Mouse (Mus musculus): ENCODE measurements around the gene Il12a. TPM values are rescaled to one million over a fixed set of nuclear protein-coding genes. Genes with fewer than 3 reads are reported as not detected.
A peak's percentile ranks its signal among the peaks of the same experiment; 100 is the strongest.
"Not testable (repeated sequence)": the region's sequence is repeated elsewhere in the genome, so short reads cannot be mapped to it uniquely, and the experiment has no call there.

Il12a gene
- polyA plus RNA-seq, 1 experiment from 2014 or later = not detected

DNA sequence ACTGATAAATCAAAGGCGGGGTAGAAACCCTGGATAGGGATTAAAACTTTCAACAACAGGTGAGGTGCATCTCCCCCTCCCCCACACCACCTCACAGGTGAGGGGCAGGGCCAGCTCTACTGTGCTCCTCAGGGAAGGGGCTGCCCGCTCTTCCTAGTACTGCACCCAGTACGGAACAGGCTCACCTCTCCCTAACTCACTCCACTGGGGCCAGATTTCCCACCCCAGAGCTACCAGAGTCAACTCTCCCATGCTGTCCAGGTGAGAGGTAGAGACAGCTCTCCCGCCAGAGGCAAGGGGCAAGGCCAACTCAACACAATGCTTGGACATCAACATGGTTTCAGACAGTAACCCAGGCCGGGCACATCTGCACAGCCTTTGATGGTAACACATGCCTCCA, 21.1 kb downstream of the Il12a start:
- no peak for ATAC-seq (ENCODE audit: low FRiP score)
- Histone ChIP-seq H3K27me3 (0 out of 2 replicates have a peak, but pooled peaks cover 2% of the 10 kb centered on the region), H3K9me3 (no peaks in the 10 kb centered on the region), H3K9ac (no peak overlapping the region), H3K4me3 (no peak overlapping the region), H3K4me2 (no peak overlapping the region), H3K4me1 (replicated peaks) (no peaks in the 10 kb centered on the region; the same call in 1 of the 2 replicates), H3K27ac (no peak overlapping the region), H3K36me3 (no peaks in the 10 kb centered on the region)
- 86% methylated on average over 5 of the region's 5 CpGs for WGBS

DNA sequence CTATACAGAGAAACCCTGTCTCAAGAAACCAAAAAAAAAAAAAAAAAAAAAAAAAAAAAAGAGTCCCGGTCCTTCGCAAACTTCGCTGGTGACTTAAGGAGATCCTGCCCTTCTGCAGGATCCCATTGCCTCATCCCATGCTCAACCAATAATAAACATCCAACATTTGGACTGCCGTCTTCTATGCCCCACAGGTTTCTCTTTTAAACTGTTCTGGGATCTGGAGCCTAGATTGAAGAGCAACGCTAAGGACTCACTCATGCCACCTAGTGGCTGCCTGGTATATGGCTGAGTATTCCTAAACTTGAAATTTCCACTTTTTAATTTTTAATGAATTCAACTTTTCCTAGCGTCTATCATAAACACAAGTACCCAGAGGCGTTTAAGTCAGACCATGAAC, 23.1 kb downstream of the Il12a start:
- Histone ChIP-seq H3K4me3 (no peak overlapping the region), H3K4me1 (replicated peaks) (no peaks in the 10 kb centered on the region; the same call in 1 of the 2 replicates), H3K27me3 (0 out of 2 replicates have a peak, but pooled peaks cover 2% of the 10 kb centered on the region), H3K4me2 (no peak overlapping the region; the same call in 1 of the 2 replicates), H3K9ac (no peak overlapping the region), H3K36me3 (no peaks in the 10 kb centered on the region), H3K9me3 (no peaks in the 10 kb centered on the region), H3K27ac (no peak overlapping the region)
- WGBS = 16% methylated on average over 7 of the region's 7 CpGs
- ATAC-seq (ENCODE audit: low FRiP score) = no peak

- not testable (repeated sequence) for H3K9me3 ChIP-seq; ATAC-seq (ENCODE audit: low FRiP score); H3K4me1 ChIP-seq (replicated peaks); H3K4me3 ChIP-seq; H3K9ac ChIP-seq; H3K36me3 ChIP-seq; H3K4me2 ChIP-seq; H3K27ac ChIP-seq; H3K27me3 ChIP-seq
- WGBS = 35% methylated on average over 5 of the region's 5 CpGs
These were observed 26.9 kb downstream of the Il12a start for GRCm38 (mm10) chr3:68717346-68717745.

DNA sequence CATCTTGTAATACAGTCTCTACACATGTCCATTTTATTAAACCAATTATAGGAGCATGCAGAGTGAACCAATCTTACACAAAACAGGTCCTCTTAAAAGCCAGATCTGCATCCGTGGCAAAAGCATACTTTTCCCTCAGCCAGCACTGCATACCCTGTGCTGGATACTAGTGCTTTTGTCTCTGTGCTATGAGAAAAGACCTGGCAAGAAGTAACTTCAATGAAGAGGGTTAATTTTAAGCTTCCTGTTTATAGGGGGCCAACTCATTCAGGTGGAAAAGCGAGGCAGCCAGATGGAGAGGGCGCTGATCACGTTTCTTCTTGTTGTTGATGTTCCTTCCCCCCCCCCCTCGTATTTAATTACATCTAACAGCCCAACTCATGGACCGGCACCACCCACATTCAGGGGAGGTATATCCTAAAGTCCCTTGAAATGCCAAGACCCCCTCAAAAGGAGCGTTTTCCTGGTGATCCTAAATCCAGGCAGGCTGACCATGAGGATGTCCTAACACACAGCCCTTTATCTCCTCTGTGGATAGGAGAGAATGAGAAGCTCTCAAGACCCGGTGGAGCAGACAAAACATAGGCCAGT, 28.9 kb downstream of the Il12a start:
- no peak for ATAC-seq (ENCODE audit: low FRiP score)
- Histone ChIP-seq H3K36me3 (no peaks in the 10 kb centered on the region), H3K27me3 (no peaks in the 10 kb centered on the region), H3K4me1 (replicated peaks) (peaks cover 2% of the 10 kb centered on the region; the same call in 1 of the 2 replicates), H3K4me3 (no peak overlapping the region), H3K9me3 (no peaks in the 10 kb centered on the region), H3K4me2 (no peak overlapping the region), H3K9ac (no peak overlapping the region), H3K27ac (no peak overlapping the region)
- WGBS = 74% methylated on average over 8 of the region's 8 CpGs

- Histone ChIP-seq H3K9me3 (no peaks in the 10 kb centered on the region), H3K9ac (no peak overlapping the region), H3K27me3 (no peaks in the 10 kb centered on the region), H3K4me2 (no peak overlapping the region), H3K4me3 (no peak overlapping the region), H3K36me3 (no peaks in the 10 kb centered on the region), H3K27ac (no peak overlapping the region), H3K4me1 (replicated peaks) (peaks cover 2% of the 10 kb centered on the region; the same call in 1 of the 2 replicates)
- WGBS = 44% methylated on average over 13 of the region's 13 CpGs
- ATAC-seq (ENCODE audit: low FRiP score) = peak; percentile 39
These were observed 29.8 kb downstream of the Il12a start for GRCm38 (mm10) chr3:68720258-68720657.

DNA sequence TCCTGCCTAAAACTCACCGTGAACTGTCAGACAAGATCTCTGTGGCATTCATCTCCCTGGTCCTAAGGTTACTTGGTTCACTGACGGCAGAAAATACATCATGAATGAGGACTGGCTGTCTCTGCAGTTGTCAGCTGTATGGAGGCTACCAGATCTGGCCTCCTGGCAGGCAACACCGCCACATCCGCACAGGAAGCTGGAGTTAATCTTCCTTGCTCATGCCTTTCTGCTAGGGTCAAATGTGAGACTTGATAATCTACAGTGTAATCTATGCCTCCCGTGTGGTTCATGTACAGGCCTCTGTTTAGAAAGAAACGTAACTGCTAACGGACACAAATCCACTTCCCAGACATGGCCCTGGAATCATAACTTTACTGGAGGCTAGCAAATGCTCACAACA, 51.5 kb downstream of the Il12a start:
- Histone ChIP-seq H3K27ac (no peak overlapping the region), H3K4me3 (no peak overlapping the region), H3K27me3 (no peaks in the 10 kb centered on the region), H3K4me1 (replicated peaks) (0 out of 2 replicates have a peak, but pooled peaks cover 3% of the 10 kb centered on the region), H3K9ac (no peak overlapping the region), H3K36me3 (no peaks in the 10 kb centered on the region), H3K4me2 (no peak overlapping the region), H3K9me3 (no peaks in the 10 kb centered on the region)
- no peak for ATAC-seq (ENCODE audit: low FRiP score)
- WGBS = 74% methylated on average over 7 of the region's 7 CpGs

DNA sequence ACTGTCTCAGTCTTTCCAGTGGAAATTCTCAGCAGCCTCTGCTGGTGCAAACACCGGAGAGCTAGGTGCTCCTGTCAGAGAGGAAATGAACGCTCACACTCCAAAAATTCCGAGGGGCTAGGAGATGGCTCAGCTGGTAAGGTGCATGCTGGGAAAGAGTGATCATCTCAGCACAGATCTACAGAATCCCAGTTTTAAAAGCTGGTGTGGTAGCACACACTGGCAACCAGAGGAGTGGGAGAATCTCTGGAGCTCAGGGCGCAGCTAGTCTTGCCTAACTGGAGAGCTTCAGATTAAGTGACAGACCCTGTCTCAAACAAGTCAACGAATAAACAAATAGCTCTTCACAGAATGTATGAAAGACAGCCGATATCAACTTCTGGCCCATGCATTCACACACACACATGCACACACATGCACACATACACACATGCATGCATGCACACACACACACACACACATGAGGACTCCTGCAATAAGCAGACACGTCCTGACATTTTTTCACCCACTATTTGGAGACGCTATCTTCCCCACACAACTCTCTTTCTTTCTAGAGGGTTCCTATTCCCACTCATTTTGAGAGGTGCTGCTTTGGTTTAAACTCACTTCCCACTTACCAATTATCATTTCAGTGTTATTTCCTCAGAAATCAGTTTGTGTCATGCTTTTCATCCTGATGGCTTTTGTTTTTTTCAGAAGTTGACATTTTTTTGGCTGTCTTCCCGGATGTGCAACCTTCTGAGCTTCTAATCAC, 52.5 kb downstream of the Il12a start:
- Histone ChIP-seq H3K4me3 (no peak overlapping the region), H3K9me3 (no peaks in the 10 kb centered on the region), H3K4me1 (replicated peaks) (0 out of 2 replicates have a peak, but pooled peaks cover 3% of the 10 kb centered on the region), H3K4me2 (no peak overlapping the region), H3K9ac (no peak overlapping the region), H3K27ac (no peak overlapping the region), H3K36me3 (no peaks in the 10 kb centered on the region), H3K27me3 (no peaks in the 10 kb centered on the region)
- WGBS = 88% methylated on average over 9 of the region's 9 CpGs
- no peak for ATAC-seq (ENCODE audit: low FRiP score)

DNA sequence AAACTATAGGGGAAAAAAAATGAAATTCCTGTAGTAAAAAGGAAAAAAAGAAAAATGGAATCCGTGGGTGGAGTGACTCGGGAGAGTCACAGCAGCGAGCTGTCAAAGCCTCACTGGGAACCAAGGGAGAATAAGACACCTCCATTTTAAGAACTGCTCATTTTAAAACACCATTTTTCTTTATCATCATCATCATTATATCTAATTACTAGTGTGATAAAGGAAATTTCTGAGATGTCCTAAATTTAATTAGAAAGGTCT, 53.0 kb downstream of the Il12a start:
- Histone ChIP-seq H3K36me3 (no peaks in the 10 kb centered on the region), H3K9ac (no peak overlapping the region), H3K4me1 (replicated peaks) (0 out of 2 replicates have a peak, but pooled peaks cover 3% of the 10 kb centered on the region), H3K4me2 (no peak overlapping the region), H3K27ac (no peak overlapping the region), H3K4me3 (no peak overlapping the region), H3K9me3 (no peaks in the 10 kb centered on the region), H3K27me3 (no peaks in the 10 kb centered on the region)
- 56% methylated on average over 3 of the region's 3 CpGs for WGBS
- ATAC-seq (ENCODE audit: low FRiP score) = no peak

GRCm38 (mm10) chr3:68744162-68744561, 53.7 kb downstream of the Il12a start:
- Histone ChIP-seq H3K27me3 (no peaks in the 10 kb centered on the region), H3K4me2 (no peak overlapping the region), H3K4me1 (replicated peaks) (0 out of 2 replicates have a peak, but pooled peaks cover 3% of the 10 kb centered on the region), H3K36me3 (no peaks in the 10 kb centered on the region), H3K9me3 (no peaks in the 10 kb centered on the region), H3K9ac (no peak overlapping the region), H3K27ac (no peak overlapping the region), H3K4me3 (no peak overlapping the region)
- WGBS = 94% methylated on average over 1 of the region's 1 CpGs
- no peak for ATAC-seq (ENCODE audit: low FRiP score)

- ATAC-seq (ENCODE audit: low FRiP score) = no peak
- 88% methylated on average over 5 of the region's 5 CpGs for WGBS
- 0 out of 2 replicates have a peak, but pooled peaks cover 3% of the 10 kb centered on the region for H3K4me1 ChIP-seq (replicated peaks)
- H3K9ac ChIP-seq = no peak overlapping the region
- H3K4me2 ChIP-seq = no peak overlapping the region
- no peaks in the 10 kb centered on the region for H3K36me3 ChIP-seq
- H3K27ac ChIP-seq = no peak overlapping the region
- H3K9me3 ChIP-seq = no peaks in the 10 kb centered on the region
- no peak overlapping the region for H3K4me3 ChIP-seq
- H3K27me3 ChIP-seq = no peaks in the 10 kb centered on the region
These were observed 54.6 kb downstream of the Il12a start for GRCm38 (mm10) chr3:68745033-68745432.

- H3K27me3 ChIP-seq; H3K27ac ChIP-seq; H3K36me3 ChIP-seq; H3K4me1 ChIP-seq (replicated peaks); H3K4me2 ChIP-seq; ATAC-seq (ENCODE audit: low FRiP score); H3K9ac ChIP-seq; H3K9me3 ChIP-seq; H3K4me3 ChIP-seq: not testable (repeated sequence)
- 82% methylated on average over 4 of the region's 4 CpGs for WGBS
These were observed 55.8 kb downstream of the Il12a start for GRCm38 (mm10) chr3:68746282-68746681.
